Mouse (Mus musculus): ENCODE measurements at regions not wholly inside any gene's neighbourhood (a gene's known extent, or its start where the extent isn't known, plus 50 kb on each side); places are given as distances from the start of the nearest gene placed in this dataset.
"Not testable (repeated sequence)": the region's sequence is repeated elsewhere in the genome, so short reads cannot be mapped to it uniquely, and the experiment has no call there.

DNA sequence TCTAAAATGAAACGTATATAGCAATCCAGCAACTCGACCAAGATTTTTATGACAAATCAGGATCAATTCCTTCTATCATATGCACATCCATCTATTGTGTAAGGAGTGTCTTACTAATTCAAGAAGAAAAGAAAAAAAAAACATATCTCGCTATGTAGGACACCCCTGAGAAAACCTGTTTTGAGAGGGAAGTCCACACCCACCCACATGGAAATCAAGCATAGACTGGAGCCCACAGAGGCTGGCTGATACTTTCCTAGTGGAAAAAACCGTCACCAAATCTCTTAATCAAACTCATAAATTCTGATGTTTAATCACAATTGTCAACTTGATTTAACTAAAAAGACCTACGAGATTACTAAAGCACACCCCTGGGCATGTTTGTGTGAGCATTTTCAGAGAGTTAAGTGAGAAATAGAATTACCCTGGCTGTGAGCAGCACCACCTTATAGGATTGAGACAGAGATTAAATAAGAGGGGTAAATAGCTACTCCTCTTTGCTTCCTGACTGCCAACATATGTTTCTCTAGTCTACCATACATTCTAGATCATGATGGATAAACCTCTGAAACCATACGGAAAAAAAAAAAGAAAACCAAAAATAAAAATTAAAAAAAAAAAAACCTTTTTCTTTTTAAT is 525.9 kb downstream of the Gm10283 start:
- Histone ChIP-seq H3K4me3 (replicated peaks; ENCODE audit: low read depth, low read length) (no peak overlapping the region), H3K27ac (no peak overlapping the region), H3K36me3 (ENCODE audit: insufficient read depth, low read length) (no peaks in the 10 kb centered on the region), H3K9ac (ENCODE audit: low read depth, low read length) (no peak overlapping the region), H3K27me3 (ENCODE audit: insufficient read depth, low read length) (no peaks in the 10 kb centered on the region), H3K9me3 (replicated peaks; ENCODE audit: low read length) (no peaks in the 10 kb centered on the region), H3K4me2 (ENCODE audit: low read length) (no peak overlapping the region), H3K4me1 (replicated peaks; ENCODE audit: insufficient read depth, low read length) (no peaks in the 10 kb centered on the region)
- no peak for TF ChIP-seq CTCF (IDR thresholded peaks at IDR 0.05; ENCODE audit: low read depth)
- ATAC-seq (replicated peaks; ENCODE audit: low FRiP score, low read depth), result no peak
- DNase-seq (ENCODE audit: low spot score), result no peak
- WGBS, result 60% methylated on average over 6 of the region's 6 CpGs

DNA sequence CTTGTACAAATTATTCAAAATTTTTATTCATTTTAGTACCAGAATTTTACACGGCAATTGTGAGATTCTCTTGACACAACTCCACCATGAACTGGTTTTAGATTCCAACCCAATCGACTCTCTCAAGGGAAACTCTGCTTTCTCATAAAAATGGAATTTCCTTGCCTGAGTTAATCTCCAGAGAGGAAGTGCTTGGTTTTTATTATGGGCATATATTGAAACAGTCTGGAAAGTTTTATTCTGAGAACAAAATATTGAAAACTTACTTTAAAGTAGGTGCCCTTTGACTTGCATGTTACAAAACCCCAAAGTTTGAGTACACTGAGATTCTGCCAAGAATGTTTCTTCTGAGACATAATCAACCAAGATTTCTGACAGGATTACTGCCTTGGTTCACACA is 537.6 kb downstream of the Gm10283 start:
- TF ChIP-seq CTCF (IDR thresholded peaks at IDR 0.05; ENCODE audit: low read depth), result no peak
- Histone ChIP-seq H3K36me3 (ENCODE audit: insufficient read depth, low read length) (no peaks in the 10 kb centered on the region), H3K4me2 (ENCODE audit: low read length) (no peak overlapping the region), H3K27me3 (ENCODE audit: insufficient read depth, low read length) (no peaks in the 10 kb centered on the region), H3K9me3 (replicated peaks; ENCODE audit: low read length) (no peaks in the 10 kb centered on the region), H3K27ac (no peak overlapping the region), H3K9ac (ENCODE audit: low read depth, low read length) (no peak overlapping the region), H3K4me1 (replicated peaks; ENCODE audit: insufficient read depth, low read length) (no peaks in the 10 kb centered on the region), H3K4me3 (replicated peaks; ENCODE audit: low read depth, low read length) (no peak overlapping the region)
- ATAC-seq (replicated peaks; ENCODE audit: low FRiP score, low read depth), result no peak
- peak; percentile 13 for DNase-seq (ENCODE audit: low spot score)
- 50% methylated on average over 2 of the region's 2 CpGs for WGBS

DNA sequence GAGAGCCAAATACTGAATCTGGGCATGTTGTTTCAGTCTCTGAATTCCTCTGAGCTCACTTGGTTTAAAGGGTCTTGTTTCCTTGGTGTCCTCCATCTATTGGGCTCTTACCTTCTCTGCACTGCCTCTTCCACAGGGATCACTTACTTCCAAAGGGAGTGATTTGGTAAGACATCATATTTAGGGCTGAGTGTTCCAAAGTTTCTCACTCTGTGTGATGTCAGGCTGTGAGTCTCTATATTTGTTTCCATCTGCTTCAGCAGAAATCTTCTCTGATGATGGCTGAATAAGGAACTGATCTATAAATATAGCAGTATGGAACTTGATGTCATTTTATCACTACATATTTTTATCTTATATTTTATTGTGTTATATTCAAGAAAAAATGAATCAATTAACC is 539.8 kb downstream of the Gm10283 start:
- no peaks in the 10 kb centered on the region for H3K36me3 ChIP-seq (ENCODE audit: insufficient read depth, low read length)
- no peak for DNase-seq (ENCODE audit: low spot score)
- no peak for ATAC-seq (replicated peaks; ENCODE audit: low FRiP score, low read depth)
- H3K4me2 ChIP-seq (ENCODE audit: low read length), result no peak overlapping the region
- H3K27ac ChIP-seq, result no peak overlapping the region
- H3K9me3 ChIP-seq (replicated peaks; ENCODE audit: low read length), result no peaks in the 10 kb centered on the region
- no peak for TF ChIP-seq CTCF (IDR thresholded peaks at IDR 0.05; ENCODE audit: low read depth)
- H3K4me1 ChIP-seq (replicated peaks; ENCODE audit: insufficient read depth, low read length), result no peaks in the 10 kb centered on the region
- no peak overlapping the region for H3K9ac ChIP-seq (ENCODE audit: low read depth, low read length)
- no peak overlapping the region for H3K4me3 ChIP-seq (replicated peaks; ENCODE audit: low read depth, low read length)
- no peaks in the 10 kb centered on the region for H3K27me3 ChIP-seq (ENCODE audit: insufficient read depth, low read length)

DNA sequence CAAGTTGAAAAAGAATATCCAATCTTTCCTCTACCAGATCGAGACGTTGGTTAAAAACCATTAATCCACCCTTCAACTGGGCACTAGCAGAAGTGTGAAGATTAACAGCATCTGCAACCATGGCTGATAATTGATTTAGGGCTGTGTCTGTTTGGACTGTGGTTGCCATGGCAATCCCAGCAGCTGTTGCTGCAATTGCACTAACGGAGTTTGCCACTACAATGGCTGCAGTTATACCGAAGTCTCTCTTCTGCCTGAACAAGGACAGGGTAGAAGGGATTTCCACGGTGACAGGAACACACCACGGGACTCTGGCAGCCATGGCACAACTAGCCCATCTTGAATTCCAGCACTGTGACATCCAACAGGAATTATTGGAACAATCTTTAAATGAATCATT is 549.3 kb downstream of the Gm10283 start:
- H3K9ac ChIP-seq (ENCODE audit: low read depth, low read length); ATAC-seq (replicated peaks; ENCODE audit: low FRiP score, low read depth); H3K27me3 ChIP-seq (ENCODE audit: insufficient read depth, low read length); H3K4me3 ChIP-seq (replicated peaks; ENCODE audit: low read depth, low read length); H3K4me2 ChIP-seq (ENCODE audit: low read length); DNase-seq (ENCODE audit: low spot score); H3K4me1 ChIP-seq (replicated peaks; ENCODE audit: insufficient read depth, low read length); H3K36me3 ChIP-seq (ENCODE audit: insufficient read depth, low read length); H3K27ac ChIP-seq; H3K9me3 ChIP-seq (replicated peaks; ENCODE audit: low read length): not testable (repeated sequence)
- 66% methylated on average over 6 of the region's 6 CpGs for WGBS

GRCm38 (mm10) chr8:59906799-59907198 is 596.2 kb downstream of the Gm10283 start:
- no peaks in the 10 kb centered on the region for H3K27me3 ChIP-seq (ENCODE audit: insufficient read depth, low read length)
- H3K9ac ChIP-seq (ENCODE audit: low read depth, low read length), result no peak overlapping the region
- H3K4me2 ChIP-seq (ENCODE audit: low read length), result no peak overlapping the region
- DNase-seq (ENCODE audit: low spot score) (no peak), ATAC-seq (replicated peaks; ENCODE audit: low FRiP score, low read depth) (no peak)
- H3K4me1 ChIP-seq (replicated peaks; ENCODE audit: insufficient read depth, low read length), result no peaks in the 10 kb centered on the region
- WGBS, result 94% methylated on average over 3 of the region's 3 CpGs
- no peaks in the 10 kb centered on the region for H3K9me3 ChIP-seq (replicated peaks; ENCODE audit: low read length)
- H3K27ac ChIP-seq, result no peak overlapping the region
- no peak for TF ChIP-seq CTCF (IDR thresholded peaks at IDR 0.05; ENCODE audit: low read depth)
- no peaks in the 10 kb centered on the region for H3K36me3 ChIP-seq (ENCODE audit: insufficient read depth, low read length)
- H3K4me3 ChIP-seq (replicated peaks; ENCODE audit: low read depth, low read length), result no peak overlapping the region
